Mouse (Mus musculus): ENCODE data around the gene Casz1.

GRCm38 (mm10) chr4:148972707-148973106 lies 168.5 kb downstream of the Casz1 start:
- TF ChIP-seq CTCF (IDR thresholded peaks at IDR 0.05; ENCODE audit: low read depth) (no peak), EP300 (IDR thresholded peaks at IDR 0.05; ENCODE audit: low read depth) (no peak)

Data from liver, embryonic 14.5 days (tissue).